Mouse (Mus musculus) hindbrain, embryonic 14.5 days (tissue): ENCODE measurements around the gene Adamts15. TPM values are rescaled to one million over a fixed set of nuclear protein-coding genes. Genes with fewer than 3 reads are reported as not detected.

ENCODE experiments used
- ATAC-seq: fragments of 200-750 bp; cut with Nextera tagmentation; 2 replicates; pipeline ENCODE4 v1.8.0; 2017; ENCODE audit warnings: moderate number of reproducible peaks, mild to moderate bottlenecking, moderate TSS enrichment, moderate library complexity; ENCODE audit not compliant: low FRiP score
- DNase-seq: peaks from one replicate; pipeline ENCODE4 v3.0.0-alpha.2; 2015; ENCODE audit warnings: low spot score
- H3K27ac ChIP-seq: fragments of 300-500 bp; sonication (generic); 2 replicates; pipeline ENCODE4 v1.5.1; 2014; ENCODE audit warnings: mild to moderate bottlenecking, moderate library complexity
- H3K27me3 ChIP-seq: fragments of 300-500 bp; sonication (generic); 2 replicates; pipeline ENCODE4 v1.6.1; 2014; ENCODE audit warnings: mild to moderate bottlenecking, low read length, mixed read lengths; ENCODE audit not compliant: control insufficient read depth, insufficient read depth
- H3K36me3 ChIP-seq: fragments of 300-500 bp; sonication (generic); replicated peaks from 2 replicates; pipeline ENCODE4 v1.6.1; 2014; ENCODE audit not compliant: control insufficient read depth, insufficient read depth
- H3K4me1 ChIP-seq: fragments of 300-500 bp; sonication (generic); replicated peaks from 2 replicates; pipeline ENCODE4 v1.6.1; 2014; ENCODE audit warnings: antibody characterized with exemption, low read length, mixed read lengths; ENCODE audit not compliant: control insufficient read depth, insufficient read depth
- H3K4me2 ChIP-seq: fragments of 300-500 bp; sonication (generic); replicated peaks from 2 replicates; pipeline ENCODE4 v1.6.1; 2014; ENCODE audit warnings: mild to moderate bottlenecking, moderate library complexity
- H3K4me3 ChIP-seq: fragments of 300-500 bp; sonication (generic); replicated peaks from 2 replicates; pipeline ENCODE4 v1.5.1; 2014; ENCODE audit warnings: mild to moderate bottlenecking, low read length
- H3K9ac ChIP-seq: fragments of 300-500 bp; sonication (generic); 2 replicates; pipeline ENCODE4 v1.6.1; 2014
- H3K9me3 ChIP-seq: fragments of 300-500 bp; sonication (generic); 2 replicates; pipeline ENCODE4 v1.6.1; 2016; ENCODE audit warnings: low read length; ENCODE audit not compliant: control insufficient read depth
- WGBS: fragments of 180-500 bp; shearing (Covaris S2); extraction: QIAGEN DNeasy Blood & Tissue Kit; methylation state at CpG from one replicate; pipeline ENCODE4 v1.1.7; 2014; 5-methylcytosine and 5-hydroxymethylcytosine counted together
- polyA plus RNA-seq: library from polyadenylated mRNA; unstranded; fragments of >200 nt; fragmentation: Nextera tagmentation; extraction: Ambion mirVana; gene quantifications from 2 replicates; pipeline ENCODE4 v1.2.1, GENCODE M21; 2014

Gene Adamts15
- polyA plus RNA-seq, 1 experiment from 2014 or later: 4.6 TPM

DNA sequence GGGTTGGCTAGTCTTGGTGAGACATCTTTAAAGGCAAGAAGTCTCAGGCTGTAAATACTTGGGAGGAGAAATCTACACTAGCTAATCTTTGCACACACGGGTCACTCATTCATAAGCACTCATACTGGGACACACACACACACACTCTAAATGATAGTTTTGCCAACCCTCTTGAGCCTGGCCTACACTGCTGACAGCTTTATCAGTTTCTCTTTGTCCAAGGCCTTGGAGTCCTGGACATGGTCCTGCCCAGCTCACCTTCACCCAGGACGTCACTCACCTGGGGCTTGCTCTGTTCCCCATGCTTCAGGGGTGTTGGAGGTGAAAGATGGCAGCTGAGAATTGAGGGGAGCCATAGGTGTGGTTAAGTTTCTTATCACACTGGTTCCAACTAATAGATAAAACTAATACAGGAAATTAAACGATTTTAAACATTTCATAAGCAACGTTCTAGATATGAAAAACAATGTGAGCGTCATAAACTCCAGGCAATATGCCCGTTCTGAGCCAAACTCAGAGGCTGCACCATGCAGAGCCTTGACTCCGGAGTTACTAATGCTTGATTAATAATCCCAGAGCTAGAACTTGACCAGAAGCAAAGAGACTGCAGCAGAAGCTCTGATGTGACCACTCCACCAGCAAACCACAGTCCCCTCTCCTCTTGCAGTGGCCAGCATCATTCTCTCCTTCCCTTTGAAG, 42.9 kb downstream of the Adamts15 start:
- DNase-seq: no peak

DNA sequence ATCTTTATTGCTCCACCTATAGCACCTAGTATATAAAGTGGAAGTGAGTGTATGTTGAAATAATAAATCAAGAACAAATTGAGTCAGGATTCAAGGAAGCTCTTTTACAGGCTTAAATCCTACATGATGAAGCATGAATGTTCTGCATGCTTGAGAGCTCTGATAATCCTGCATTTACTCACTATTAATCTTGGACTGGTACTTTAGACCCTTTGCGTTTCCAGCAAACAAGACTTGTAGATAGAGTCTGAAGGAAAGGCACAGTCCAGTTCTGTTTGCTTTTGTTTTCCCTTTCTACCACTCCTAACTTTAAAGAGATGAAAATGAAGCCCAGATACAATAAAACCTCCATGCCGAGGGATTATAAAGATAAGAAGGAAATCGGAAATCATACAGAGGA, 45.7 kb downstream of the Adamts15 start:
- Histone ChIP-seq H3K27me3 (no peaks in the 10 kb centered on the region), H3K9ac (no peak overlapping the region), H3K9me3 (0 out of 2 replicates have a peak, but pooled peaks cover 4% of the 10 kb centered on the region), H3K4me2 (no peak overlapping the region), H3K27ac (no peak overlapping the region), H3K4me3 (no peak overlapping the region), H3K36me3 (no peaks in the 10 kb centered on the region), H3K4me1 (no peaks in the 10 kb centered on the region)
- 89% methylated on average over 3 of the region's 3 CpGs for WGBS
- DNase-seq (no peak), ATAC-seq (no peak)

More for the DNA sequence above, 42.9 kb downstream of the Adamts15 start:
- Histone ChIP-seq H3K4me1 (no peaks in the 10 kb centered on the region), H3K27me3 (no peaks in the 10 kb centered on the region), H3K4me2 (no peak overlapping the region), H3K27ac (no peak overlapping the region), H3K9me3 (0 out of 2 replicates have a peak, but pooled peaks cover 4% of the 10 kb centered on the region), H3K36me3 (no peaks in the 10 kb centered on the region), H3K4me3 (no peak overlapping the region), H3K9ac (no peak overlapping the region)
- 84% methylated on average over 7 of the region's 7 CpGs for WGBS
- ATAC-seq: no peak

DNA sequence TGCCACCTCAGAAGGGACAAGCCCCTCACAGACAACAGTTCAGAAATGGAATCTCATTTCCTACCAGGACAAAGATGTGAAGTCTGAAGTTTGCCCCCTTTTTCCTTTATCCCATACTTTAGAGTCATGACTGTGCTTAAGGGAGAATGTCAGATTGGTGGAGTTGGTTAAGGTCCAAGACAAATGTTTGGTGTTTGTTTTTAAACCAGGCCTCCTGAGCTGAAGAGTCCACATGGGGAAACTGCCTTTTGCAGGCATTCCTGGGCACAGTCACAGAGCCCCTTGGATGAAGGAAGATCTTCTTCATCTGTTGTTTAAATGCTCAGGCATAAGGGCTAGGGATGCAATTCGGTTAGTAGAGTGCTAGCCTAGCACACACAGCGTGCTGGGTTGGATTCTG, 66.4 kb downstream of the Adamts15 start:
- 83% methylated on average over 2 of the region's 2 CpGs for WGBS
- Histone ChIP-seq H3K4me1 (no peaks in the 10 kb centered on the region), H3K4me2 (no peak overlapping the region), H3K27me3 (no peaks in the 10 kb centered on the region), H3K9me3 (no peaks in the 10 kb centered on the region), H3K4me3 (no peak overlapping the region), H3K36me3 (no peaks in the 10 kb centered on the region), H3K27ac (no peak overlapping the region), H3K9ac (no peak overlapping the region)
- DNase-seq (no peak), ATAC-seq (no peak)

DNA sequence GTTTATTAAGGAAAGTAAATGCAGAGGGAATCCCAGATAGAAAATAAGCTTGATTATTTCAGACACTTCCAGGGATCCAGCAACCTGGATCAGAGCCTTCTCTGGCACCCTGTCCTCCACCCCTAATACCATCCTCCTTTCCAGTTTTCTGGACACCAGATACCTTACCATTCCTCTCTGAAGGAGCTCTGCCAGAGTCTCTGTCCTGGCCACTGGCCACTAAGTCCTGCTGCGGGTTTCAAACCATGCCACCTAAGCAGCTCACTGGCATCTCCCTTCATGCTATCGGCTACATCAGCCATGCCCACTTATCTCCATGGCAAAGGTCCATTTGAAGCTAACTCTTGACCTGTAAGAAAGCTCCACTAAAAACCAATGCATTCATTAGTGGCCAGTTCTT, 70.4 kb downstream of the Adamts15 start:
- no peak overlapping the region for H3K27ac ChIP-seq
- no peaks in the 10 kb centered on the region for H3K9me3 ChIP-seq
- 89% methylated on average over 2 of the region's 2 CpGs for WGBS
- no peaks in the 10 kb centered on the region for H3K4me1 ChIP-seq
- no peak overlapping the region for H3K4me3 ChIP-seq
- no peak overlapping the region for H3K4me2 ChIP-seq
- H3K36me3 ChIP-seq: no peaks in the 10 kb centered on the region
- DNase-seq (no peak), ATAC-seq (no peak)
- no peaks in the 10 kb centered on the region for H3K27me3 ChIP-seq
- H3K9ac ChIP-seq: no peak overlapping the region

DNA sequence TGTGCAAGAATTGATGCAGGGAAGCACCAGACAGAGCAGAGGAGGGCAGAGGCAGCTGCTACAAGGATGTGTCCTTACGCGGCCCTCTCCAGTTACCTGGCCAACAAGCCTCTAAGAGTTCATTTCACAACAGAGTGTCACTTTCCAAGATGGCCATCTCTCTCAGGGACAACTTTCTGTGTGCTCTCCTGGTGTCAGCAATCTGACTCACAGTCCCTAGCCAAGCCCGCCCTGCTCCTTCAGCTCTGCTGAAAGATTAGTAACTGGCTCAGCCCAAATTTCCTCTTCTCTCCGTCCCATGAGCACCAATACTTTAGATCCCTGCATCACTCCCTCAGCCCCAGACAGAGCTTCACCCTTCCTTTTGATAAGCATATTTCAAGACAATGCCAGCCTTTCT, 72.3 kb downstream of the Adamts15 start:
- ATAC-seq: no peak
- Histone ChIP-seq H3K9me3 (no peaks in the 10 kb centered on the region), H3K4me2 (no peak overlapping the region), H3K4me1 (no peaks in the 10 kb centered on the region), H3K36me3 (no peaks in the 10 kb centered on the region), H3K27me3 (no peaks in the 10 kb centered on the region), H3K27ac (no peak overlapping the region), H3K4me3 (no peak overlapping the region), H3K9ac (no peak overlapping the region)
- WGBS: 88% methylated on average over 4 of the region's 4 CpGs
- DNase-seq: no peak

DNA sequence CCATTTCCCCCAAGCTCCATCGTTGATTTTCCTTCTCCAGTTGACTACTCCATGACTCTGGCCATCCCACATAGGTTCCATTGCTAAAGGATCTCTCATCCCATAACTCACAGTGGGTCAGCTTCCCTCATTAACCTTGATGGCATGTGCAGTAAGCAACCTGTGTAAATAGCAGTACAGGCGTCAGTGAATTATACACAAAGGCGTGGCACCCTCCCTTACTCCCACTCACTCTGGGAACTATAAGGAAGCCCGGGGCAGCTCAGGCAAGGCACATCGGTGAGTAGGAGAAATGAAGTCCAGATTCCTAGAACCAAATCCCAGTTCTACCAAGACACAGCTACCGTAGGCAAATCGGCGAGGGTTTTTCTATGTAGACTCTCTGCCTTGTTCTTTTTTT, 72.8 kb downstream of the Adamts15 start:
- 91% methylated on average over 8 of the region's 8 CpGs for WGBS

More for the DNA sequence above, 72.8 kb downstream of the Adamts15 start:
- no peak overlapping the region for H3K9ac ChIP-seq
- no peaks in the 10 kb centered on the region for H3K27me3 ChIP-seq
- H3K4me2 ChIP-seq: no peak overlapping the region
- H3K4me3 ChIP-seq: no peak overlapping the region
- no peaks in the 10 kb centered on the region for H3K9me3 ChIP-seq
- no peak overlapping the region for H3K27ac ChIP-seq
- H3K36me3 ChIP-seq: no peaks in the 10 kb centered on the region
- DNase-seq (no peak), ATAC-seq (no peak)
- H3K4me1 ChIP-seq: no peaks in the 10 kb centered on the region

Other genes starting within 250 kb of the Adamts15 start
- gene Adamts8, start 20.1 kb upstream of the Adamts15 start, polyA plus RNA-seq: 2.0 and 3.0 TPM in 2 replicates
- gene Zbtb44, start 108.2 kb upstream of the Adamts15 start, polyA plus RNA-seq: 3.4 and 4.4 TPM in 2 replicates
- 0.37 and 0.43 TPM in 2 replicates for gene St14, start 209.4 kb upstream of the Adamts15 start, polyA plus RNA-seq